Mouse (Mus musculus) fibroblast of lung, adult 2 months (primary cell): ENCODE data around the gene Hadhb.
"Not testable (repeated sequence)": the region's sequence is repeated elsewhere in the genome, so short reads cannot be mapped to it uniquely, and the experiment has no call there.

ENCODE experiments used
- DNase-seq: peaks from one replicate; pipeline ENCODE4 v3.0.0-alpha.2; 2011; ENCODE audit warnings: low read depth

Gene Hadhb

DNA sequence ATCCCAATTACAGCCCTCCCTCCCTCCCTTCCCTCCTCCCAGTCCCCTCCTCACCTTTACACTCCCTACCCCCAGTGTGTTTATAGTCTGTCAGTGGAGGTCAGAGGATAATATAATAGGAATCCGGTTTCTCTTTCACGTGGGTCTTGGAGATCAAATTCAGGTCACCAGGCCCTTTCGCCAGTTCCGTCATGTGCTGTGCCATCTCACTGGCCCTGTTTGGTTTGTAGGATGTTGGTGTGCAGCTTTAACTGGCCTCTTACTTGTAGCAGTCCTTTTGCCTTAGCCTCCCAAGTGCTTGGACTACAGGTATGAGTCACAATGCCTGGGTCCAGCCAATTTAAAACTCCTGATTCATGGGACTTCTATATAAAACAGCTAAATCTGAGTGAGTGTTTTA is 20.8 kb downstream of the Hadhb start:
- DNase-seq: no peak

DNA sequence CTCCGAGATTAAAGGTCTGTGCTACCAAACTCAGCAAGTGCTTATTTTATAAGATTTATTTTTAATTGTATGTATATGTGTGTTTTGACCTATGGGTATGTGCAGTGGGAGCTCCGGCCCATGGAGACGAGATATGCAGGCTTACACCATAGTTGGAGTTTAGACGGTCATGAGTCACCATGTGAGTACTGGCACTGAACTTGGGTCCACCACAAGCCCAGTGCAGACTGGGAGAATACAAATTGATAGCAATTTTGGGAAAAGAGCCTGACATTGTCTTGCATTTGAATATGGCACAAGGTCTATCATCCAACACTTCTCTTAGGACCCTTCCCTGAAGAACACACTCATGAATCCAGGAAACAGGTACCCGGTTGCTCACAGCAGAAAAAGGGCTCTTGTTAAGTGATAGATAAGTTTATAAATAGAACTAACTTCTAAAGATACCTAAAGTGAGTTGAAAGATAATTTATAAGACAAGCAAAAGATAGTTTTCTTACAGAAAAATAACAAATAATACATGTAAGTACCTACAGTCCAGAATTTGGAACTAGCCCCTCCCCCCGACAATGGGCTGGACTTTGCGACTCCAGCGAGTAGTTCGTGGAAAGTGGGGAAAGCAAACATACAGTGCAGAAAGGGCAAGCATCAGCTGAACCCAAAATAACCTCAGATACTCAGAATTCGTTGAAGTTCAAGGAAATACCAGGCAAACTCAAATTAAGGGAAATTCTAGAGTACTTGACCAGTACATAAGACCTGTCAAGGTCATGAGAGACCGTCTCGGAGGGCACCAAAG is 32.8 kb downstream of the Hadhb start:
- DNase-seq: no peak

DNA sequence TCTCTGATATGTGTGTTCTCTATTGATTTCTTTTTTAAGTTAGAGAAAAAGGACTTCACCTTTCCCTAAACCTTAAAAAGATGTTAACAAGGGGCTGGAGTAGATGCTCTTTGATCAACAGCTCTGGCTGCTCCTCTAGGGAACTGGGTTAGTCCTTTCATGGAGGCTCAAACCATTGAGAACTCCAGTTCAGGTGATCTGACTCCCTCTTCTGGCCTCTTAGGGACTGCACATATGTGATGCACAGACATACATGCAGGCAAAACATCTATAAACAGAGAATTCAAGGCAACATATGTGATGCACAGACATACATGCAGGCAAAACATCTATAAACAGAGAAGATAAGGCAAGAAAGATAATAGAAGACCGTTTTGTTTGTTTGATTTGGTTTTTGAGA is 37.4 kb downstream of the Hadhb start:
- no peak for DNase-seq

DNA sequence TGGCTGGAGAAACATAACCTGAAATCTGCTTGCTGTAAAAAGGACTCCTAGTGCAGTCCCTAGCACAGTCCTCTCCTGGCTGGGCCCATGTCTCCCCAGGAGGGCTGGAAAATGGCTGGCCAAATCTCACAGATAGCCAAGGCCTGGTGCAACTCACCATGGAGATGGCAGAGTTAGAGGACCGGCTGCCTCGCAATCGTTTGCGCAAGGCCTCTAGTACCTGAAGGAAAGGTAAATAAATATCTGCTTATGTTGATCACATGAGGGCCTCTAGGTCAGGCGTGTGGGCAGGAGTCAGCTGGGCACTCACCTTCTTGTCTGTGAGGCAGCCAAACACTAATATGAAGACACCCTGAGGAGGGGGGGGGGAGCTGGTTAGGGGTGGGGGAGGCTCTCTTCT is 40.3 kb downstream of the Hadhb start:
- DNase-seq: no peak

GRCm38 (mm10) chr5:30198257-30198656 is 43.2 kb downstream of the Hadhb start:
- no peak for DNase-seq

DNA sequence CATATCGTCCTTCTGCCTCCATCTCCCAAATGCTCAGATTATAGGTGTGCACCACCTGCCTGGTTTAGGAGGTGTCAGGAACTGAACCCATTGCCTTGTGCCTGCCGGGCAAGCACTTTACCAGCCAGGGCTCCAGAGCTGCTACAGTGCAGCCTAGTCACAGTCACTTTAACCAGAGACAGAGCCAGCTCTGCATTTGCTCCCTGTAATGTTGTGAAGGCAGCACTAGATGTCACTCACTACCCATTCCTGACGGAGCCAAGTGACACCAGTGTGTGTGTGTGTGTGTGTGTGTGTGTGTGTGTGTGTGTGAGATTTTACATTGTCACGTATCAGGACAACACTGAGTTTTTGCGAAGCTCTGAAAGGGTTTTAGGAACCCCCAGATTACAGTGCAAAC is 46.5 kb downstream of the Hadhb start:
- DNase-seq: no peak

DNA sequence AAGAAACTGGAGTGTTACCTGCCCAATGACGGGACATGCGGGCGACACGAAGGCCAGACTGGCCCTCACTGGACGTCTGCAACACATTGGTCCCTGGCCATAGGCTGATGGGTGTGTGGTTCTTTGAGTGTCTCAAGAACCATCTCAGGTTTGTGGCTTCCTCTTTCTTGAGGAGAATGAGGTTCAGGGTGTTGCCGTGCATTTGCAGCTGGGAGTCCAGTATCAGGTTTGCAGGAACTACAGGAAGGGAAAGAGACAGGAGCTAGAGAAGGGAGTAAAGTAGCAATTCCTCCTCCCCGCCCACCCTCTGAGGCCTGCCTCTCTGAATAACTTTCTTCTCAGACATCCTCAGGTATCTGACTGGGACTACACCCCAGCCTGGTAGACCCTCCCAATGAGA is 47.2 kb downstream of the Hadhb start:
- DNase-seq: no peak

GRCm38 (mm10) chr5:30203216-30203885 is 48.3 kb downstream of the Hadhb start:
- no peak for DNase-seq

DNA sequence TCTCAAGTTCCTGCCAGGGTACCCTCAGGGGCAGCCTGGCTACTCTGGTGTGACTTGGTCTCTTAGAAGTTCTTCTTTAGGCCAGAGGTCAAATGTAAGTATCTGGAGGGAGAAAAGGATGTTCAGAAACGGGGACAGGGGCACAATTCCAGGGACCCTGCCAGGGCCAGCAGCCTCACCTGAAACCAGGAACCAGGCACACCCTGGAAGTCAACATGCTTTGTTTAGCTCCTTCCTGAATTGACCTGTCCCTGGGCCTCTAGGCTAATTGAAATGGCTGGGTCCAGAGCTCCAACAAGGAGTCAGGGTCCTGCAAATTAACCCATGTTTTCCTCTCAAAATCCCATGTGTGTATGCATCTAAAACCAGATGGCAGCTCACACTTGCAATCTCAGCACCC is 49.4 kb downstream of the Hadhb start:
- no peak for DNase-seq

- no peak for DNase-seq
Measured at GRCm38 (mm10) chr5:30205034-30205433, 50.0 kb downstream of the Hadhb start.

DNA sequence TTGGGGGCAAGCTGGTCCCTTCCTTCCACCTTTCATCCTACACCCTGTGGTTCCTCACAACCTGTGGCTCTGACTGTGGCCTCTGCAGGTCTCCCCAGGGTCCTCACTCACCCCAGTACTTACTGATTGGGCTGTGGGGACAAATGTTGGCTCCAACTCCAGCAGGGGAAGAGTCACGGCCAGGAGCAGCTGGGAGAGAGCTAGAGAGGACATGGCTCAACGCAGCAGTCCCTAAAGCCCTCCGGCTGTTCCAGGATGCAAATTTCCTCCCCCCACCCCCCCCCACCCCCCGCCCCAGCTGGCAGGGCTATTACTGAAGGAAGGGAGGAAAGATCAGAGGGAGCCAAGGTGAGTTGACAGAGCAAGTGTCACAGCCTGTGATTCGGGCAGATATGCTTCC is 50.4 kb downstream of the Hadhb start, which contains the start of gene Adgrf3:
Gene Adgrf3 (minus strand): TSS at position 230 of the 400 bp plus-strand sequence.
- no peak for DNase-seq

- no peak for DNase-seq
Measured at GRCm38 (mm10) chr5:30207276-30207675, 52.2 kb downstream of the Hadhb start.

DNA sequence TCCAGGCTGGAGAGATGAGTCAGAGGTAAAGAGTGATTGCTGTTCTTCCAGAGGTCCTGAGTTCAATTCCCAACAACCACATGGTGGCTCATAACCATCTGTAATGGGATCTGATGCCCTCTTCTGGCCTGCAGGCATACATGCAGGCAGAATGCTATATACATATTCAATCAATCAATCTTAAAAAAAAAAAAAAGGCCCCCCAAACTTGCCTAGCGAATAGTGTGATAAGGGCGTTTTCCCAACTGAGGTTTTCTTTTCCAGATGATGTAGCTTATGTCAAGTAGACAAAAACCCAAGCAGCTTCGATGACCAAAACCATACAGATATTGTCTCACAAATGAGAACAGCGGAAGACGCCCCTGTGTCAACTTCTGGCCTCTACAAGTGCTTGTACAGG is 55.7 kb downstream of the Hadhb start:
- DNase-seq: not testable (repeated sequence)

DNA sequence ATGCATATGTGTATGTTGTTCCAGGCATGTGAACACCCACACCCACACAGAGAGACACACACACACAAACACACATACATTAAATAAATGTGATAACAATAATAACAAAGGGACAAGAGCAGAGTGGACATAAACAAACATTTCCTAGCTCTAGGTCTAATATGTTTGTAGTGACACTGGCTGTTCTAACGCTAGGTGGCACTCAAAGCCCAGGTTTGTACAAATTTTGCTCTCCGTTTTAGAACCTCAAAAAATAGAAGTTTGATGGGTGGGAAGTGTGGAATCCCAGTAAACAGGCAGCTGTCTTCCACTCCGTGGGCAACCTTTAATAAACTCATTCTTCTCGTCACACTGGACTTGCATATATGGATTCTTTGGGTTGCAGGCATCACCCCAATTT is 59.8 kb downstream of the Hadhb start:
- no peak for DNase-seq

DNA sequence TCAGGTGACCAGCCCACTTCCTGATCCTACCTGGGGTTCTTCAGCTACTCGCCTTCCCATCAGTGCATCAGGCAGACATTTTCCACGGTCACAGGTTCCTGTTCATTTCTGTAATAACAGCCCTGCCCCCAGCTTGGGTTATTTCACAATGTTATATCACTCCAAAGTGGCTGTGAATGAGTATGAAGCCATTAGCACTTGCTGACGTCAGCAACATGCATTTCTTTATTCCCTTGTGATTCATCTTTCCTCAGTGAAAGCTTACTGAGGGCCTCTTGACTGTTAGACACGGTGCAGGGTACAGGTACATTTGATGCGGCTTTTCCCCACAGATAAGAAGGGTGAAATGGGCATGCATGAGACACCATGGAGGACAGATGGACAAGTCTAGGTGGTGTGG is 60.9 kb downstream of the Hadhb start:
- DNase-seq: no peak

DNA sequence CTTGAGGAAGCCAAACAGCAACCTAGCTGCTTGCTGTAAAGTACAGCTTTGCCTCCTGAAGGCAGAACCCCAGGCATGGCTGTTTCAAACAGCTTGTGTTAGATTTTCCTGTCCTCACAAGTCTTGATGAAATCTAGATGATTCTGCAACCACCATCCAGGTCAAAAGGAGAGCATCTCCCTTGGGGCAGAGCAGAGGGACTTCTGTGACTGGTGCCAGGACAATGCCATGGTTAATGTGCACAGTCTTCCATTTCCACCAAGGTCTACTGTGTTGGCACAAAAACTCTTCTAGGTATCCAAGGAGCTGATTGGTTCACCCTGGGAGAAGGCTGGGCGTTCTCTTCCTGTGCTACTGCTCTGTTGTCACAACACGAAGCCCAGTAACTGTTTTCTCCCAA is 64.7 kb downstream of the Hadhb start:
- no peak for DNase-seq

- no peak for DNase-seq
Measured at GRCm38 (mm10) chr5:30220666-30221065, 65.6 kb downstream of the Hadhb start.

DNA sequence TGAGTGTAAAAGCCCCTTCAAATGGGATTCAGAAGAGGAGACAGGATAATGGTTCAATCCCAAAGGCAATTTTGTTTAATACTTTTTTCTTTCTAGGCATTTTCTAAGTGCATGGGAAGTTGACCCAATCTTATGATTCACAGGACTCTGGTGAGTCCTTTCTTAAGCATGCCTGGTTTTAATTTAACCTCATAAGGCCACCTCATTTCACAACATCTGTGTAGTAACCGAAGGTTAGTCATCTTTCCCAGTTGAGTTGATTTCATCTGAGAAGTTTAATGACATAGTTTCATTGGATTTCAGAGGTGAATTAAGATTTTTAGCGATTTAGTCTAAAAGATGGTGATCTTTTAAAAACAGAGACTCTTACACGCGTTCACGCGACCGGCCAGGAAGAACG is 67.6 kb downstream of the Hadhb start:
- no peak for DNase-seq

DNA sequence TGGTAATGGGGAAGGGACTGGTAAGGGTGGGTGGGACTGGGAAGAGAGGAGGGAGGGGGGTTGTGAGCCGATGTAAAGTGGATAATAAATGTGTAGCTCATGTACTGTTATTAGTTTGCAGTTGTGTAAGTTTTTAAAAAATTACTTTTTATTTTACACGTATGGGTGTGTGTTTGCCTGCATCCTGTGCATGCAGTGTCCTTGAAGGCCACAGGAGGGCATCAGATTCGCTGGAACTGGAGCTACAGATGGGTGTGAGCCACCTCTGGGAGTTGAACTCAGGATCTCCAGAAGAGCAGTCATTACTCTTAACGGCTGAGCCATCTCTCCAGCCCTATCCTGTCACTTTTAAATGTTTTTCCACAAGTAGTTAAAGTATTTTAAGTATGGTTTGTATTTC is 75.9 kb downstream of the Hadhb start:
- no peak for DNase-seq

DNA sequence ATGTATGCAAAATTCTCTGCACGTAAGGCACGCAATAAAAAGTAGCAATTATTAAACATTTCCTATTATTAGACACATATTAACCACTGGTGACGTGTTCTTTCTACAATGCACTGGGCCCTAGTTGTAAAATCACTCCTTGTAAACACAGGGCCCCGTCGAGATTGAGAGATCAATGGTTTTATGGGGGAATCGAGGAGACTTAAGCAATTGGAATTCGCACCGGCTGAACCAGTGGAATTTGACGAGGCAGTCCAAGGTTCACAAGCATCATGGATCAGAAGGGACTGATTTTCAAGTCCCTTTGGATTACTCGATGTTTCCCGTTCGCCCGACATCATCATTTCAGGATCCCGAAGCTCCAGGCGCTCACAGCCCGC is 76.8 kb downstream of the Hadhb start:
- no peak for DNase-seq

DNA sequence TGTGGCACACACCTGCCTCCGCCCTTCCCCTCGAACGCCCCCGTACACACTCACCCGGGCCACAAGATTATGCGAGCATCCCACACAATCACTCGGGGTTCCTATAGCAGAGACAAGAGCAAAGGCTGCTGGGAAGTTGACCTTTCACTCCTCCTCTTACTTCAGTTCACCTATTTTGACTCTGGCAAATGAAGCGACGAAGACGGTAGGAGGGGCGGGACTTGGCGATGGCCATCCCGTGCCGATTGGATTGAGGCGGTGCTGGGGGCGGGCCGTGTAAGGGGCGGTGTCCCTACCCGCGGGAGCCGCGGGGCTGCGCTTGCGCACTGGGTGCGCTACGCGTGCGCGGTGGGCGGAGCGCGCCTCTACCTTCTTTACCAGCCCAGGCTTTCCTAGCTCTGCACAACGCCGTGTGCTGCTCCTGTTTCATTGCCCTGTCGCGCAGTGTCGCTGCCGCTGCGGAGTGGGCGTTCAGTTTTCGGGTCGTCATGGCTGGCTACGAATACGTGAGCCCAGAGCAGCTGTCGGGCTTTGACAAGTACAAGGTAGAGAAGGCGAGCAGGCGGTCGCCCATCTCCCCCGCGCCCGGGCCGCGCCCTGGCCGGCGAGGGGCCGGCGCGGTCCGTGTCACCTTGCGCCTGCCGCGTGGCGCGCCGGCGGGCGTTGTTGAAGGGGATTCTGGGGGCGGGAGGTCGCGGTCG is 77.4 kb downstream of the Hadhb start, which contains the start of gene Selenoi:
Gene Selenoi (plus strand): TSS at position 311 of the 701 bp plus-strand sequence.
- DNase-seq: peak; percentile 95

GRCm38 (mm10) chr5:30233042-30233441 is 78.0 kb downstream of the Hadhb start:
- DNase-seq: no peak

DNA sequence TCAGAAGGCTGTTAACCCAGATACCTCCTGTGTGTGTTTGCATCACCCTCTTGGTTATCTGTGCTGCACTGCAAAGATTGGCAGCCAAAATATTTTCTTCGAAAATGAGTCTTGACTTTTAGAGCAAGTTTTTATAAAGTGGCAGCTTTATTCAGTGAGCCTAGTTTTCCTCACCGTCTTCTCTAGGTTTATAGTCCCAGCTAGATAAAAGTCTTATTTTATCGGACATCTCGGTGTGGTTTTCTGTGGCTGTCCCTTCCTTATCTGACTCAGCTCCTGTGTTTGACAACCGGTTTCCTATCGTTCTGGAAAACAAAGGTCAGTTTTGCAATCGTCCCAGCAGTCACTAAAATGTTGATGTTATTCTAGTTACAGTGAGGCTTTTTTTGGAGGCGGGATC is 78.9 kb downstream of the Hadhb start:
- no peak for DNase-seq
